Mouse (Mus musculus) gastrocnemius, adult 2 months (tissue): ENCODE results near the gene Adamts13. TPM values are rescaled to one million over a fixed set of nuclear protein-coding genes. Genes with fewer than 3 reads are reported as not detected.

Source experiments
- DNase-seq: peaks from one replicate; pipeline ENCODE4 v3.0.0; 2022
- H3K27ac ChIP-seq: fragments of 200-600 bp; 2 replicates; pipeline ENCODE4 v1.8.1; 2022; ENCODE audit warnings: mild to moderate bottlenecking
- H3K4me3 ChIP-seq: fragments of 200-600 bp; 2 replicates; pipeline ENCODE4 v1.8.1; 2022; ENCODE audit warnings: mild to moderate bottlenecking, moderate library complexity
- CTCF ChIP-seq: fragments of 200-600 bp; IDR thresholded peaks from 2 replicates; pipeline ENCODE4 v1.8.1; 2022; ENCODE audit warnings: antibody characterized with exemption, mild to moderate bottlenecking, moderate library complexity
- intact Hi-C: fragments of 180-260 bp; cut with DNase I; formaldehyde crosslinking; loops from one replicate; pipeline ENCODE4 v1.15.1; 2025
- total RNA-seq, 2 experiments: library from RNA; stranded (reverse); gene quantifications; 2 replicates each; pipeline ENCODE4 v1.2.3; 2021

Gene Adamts13
- total RNA-seq, 2 experiments from 2014 or later = not detected

GRCm38 (mm10) chr2:27026857-27027617, 53.8 kb downstream of the Adamts13 start:
- intact Hi-C loops = no loop called here
- DNase-seq = peak; percentile 15
- TF ChIP-seq CTCF = no peak
- Histone ChIP-seq H3K4me3 (0 out of 2 replicates have a peak overlapping the region, but pooled peaks have one; percentile 65), H3K27ac (no peak overlapping the region)

- no peak for TF ChIP-seq CTCF
- DNase-seq = peak; percentile 92
- peak within 1 kb of the TSS; percentile 56 for H3K27ac ChIP-seq
- peak within 1 kb of the TSS; percentile 65 for H3K4me3 ChIP-seq
- intact Hi-C loops = no loop called here
These were observed 54.6 kb downstream of the Adamts13 start, which contains the start of gene Slc2a6 for GRCm38 (mm10) chr2:27027618-27028436. Gene Slc2a6 (minus strand): TSS chr2:27027998.

GRCm38 (mm10) chr2:27028437-27029015, 55.3 kb downstream of the Adamts13 start:
- no peak for TF ChIP-seq CTCF
- peak overlapping the region; percentile 65 for H3K4me3 ChIP-seq

GRCm38 (mm10) chr2:27032361-27032760, 59.1 kb downstream of the Adamts13 start:
- H3K27ac ChIP-seq = no peak overlapping the region
- no peak for DNase-seq
- TF ChIP-seq CTCF = no peak
- no peak overlapping the region for H3K4me3 ChIP-seq
- intact Hi-C loops = loop anchor here (10.0 kb wide), 2 partner anchors 178 to 388 kb away; no protein-coding TSS in a partner anchor

More at GRCm38 (mm10) chr2:27028437-27029015, 55.3 kb downstream of the Adamts13 start:
- no peak for DNase-seq
- intact Hi-C loops = no loop called here
- peak overlapping the region; percentile 56 for H3K27ac ChIP-seq

GRCm38 (mm10) chr2:27036003-27036402, 62.8 kb downstream of the Adamts13 start:
- TF ChIP-seq CTCF = no peak
- Histone ChIP-seq H3K4me3 (no peak overlapping the region), H3K27ac (no peak overlapping the region)
- DNase-seq = no peak
- intact Hi-C loops = loop anchor here (10.0 kb wide), 2 partner anchors 181 to 391 kb away; no protein-coding TSS in a partner anchor

GRCm38 (mm10) chr2:27037008-27037407, 63.8 kb downstream of the Adamts13 start:
- Histone ChIP-seq H3K4me3 (no peak overlapping the region), H3K27ac (no peak overlapping the region)
- intact Hi-C loops = loop anchor here (10.0 kb wide), 2 partner anchors 182 to 392 kb away; no protein-coding TSS in a partner anchor
- DNase-seq = no peak
- TF ChIP-seq CTCF = no peak

- Histone ChIP-seq H3K27ac (no peak overlapping the region), H3K4me3 (no peak overlapping the region)
- intact Hi-C loops = loop anchor here (1.0 to 10.0 kb wide), 4 partner anchors 20 to 394 kb away; no protein-coding TSS in a partner anchor
- TF ChIP-seq CTCF = peak; percentile 95
- DNase-seq = peak; percentile 65
These were observed 65.4 kb downstream of the Adamts13 start for GRCm38 (mm10) chr2:27038596-27038995.

- no peak overlapping the region for H3K4me3 ChIP-seq
- intact Hi-C loops = loop anchor here (10.0 kb wide), 2 partner anchors 184 to 394 kb away; no protein-coding TSS in a partner anchor
- TF ChIP-seq CTCF = peak; percentile 44
These were observed 66.1 kb downstream of the Adamts13 start for GRCm38 (mm10) chr2:27039286-27039685.

GRCm38 (mm10) chr2:27042131-27042844, 69.1 kb downstream of the Adamts13 start:
- DNase-seq = no peak
- H3K4me3 ChIP-seq = no peak overlapping the region
- peak overlapping the region; percentile 20; the same call in 1 of the 2 replicates for H3K27ac ChIP-seq
- intact Hi-C loops = loop anchor here (5.0 kb wide), 1 partner anchor 80 kb away; no protein-coding TSS in a partner anchor
- TF ChIP-seq CTCF = no peak

More at GRCm38 (mm10) chr2:27039286-27039685, 66.1 kb downstream of the Adamts13 start:
- DNase-seq = peak; percentile 44
- H3K27ac ChIP-seq = no peak overlapping the region

GRCm38 (mm10) chr2:27043461-27043860, 70.2 kb downstream of the Adamts13 start:
- intact Hi-C loops = loop anchor here (1.0 to 5.0 kb wide), 2 partner anchors 79 to 194 kb away; no protein-coding TSS in a partner anchor
- peak; percentile 91 for DNase-seq
- Histone ChIP-seq H3K27ac (no peak overlapping the region), H3K4me3 (no peak overlapping the region)
- peak; percentile 91 for TF ChIP-seq CTCF

GRCm38 (mm10) chr2:27044166-27044565, 71.0 kb downstream of the Adamts13 start:
- no peak overlapping the region for H3K27ac ChIP-seq
- TF ChIP-seq CTCF = no peak
- peak; percentile 69 for DNase-seq
- H3K4me3 ChIP-seq = no peak overlapping the region
- intact Hi-C loops = loop anchor here (5.0 kb wide), 1 partner anchor 78 kb away; no protein-coding TSS in a partner anchor
